Mouse (Mus musculus) CD4-positive helper T cell, adult 2 months (primary cell): ENCODE results near the gene Isy1.
A peak's percentile ranks its signal among the peaks of the same experiment; 100 is the strongest.

Experiments
- DNase-seq: peaks from one replicate; pipeline ENCODE4 v3.0.0-alpha.2; 2012; ENCODE audit warnings: low read depth, missing footprints, low spot score

Gene Isy1

GRCm38 (mm10) chr6:87850155-87850899 lies 11.7 kb upstream of the Isy1 start:
- DNase-seq, result no peak

- peak; percentile 57 for DNase-seq
Measured at GRCm38 (mm10) chr6:87849780-87850154, 11.2 kb upstream of the Isy1 start.

GRCm38 (mm10) chr6:87846813-87847212 lies 8.2 kb upstream of the Isy1 start:
- no peak for DNase-seq

DNA sequence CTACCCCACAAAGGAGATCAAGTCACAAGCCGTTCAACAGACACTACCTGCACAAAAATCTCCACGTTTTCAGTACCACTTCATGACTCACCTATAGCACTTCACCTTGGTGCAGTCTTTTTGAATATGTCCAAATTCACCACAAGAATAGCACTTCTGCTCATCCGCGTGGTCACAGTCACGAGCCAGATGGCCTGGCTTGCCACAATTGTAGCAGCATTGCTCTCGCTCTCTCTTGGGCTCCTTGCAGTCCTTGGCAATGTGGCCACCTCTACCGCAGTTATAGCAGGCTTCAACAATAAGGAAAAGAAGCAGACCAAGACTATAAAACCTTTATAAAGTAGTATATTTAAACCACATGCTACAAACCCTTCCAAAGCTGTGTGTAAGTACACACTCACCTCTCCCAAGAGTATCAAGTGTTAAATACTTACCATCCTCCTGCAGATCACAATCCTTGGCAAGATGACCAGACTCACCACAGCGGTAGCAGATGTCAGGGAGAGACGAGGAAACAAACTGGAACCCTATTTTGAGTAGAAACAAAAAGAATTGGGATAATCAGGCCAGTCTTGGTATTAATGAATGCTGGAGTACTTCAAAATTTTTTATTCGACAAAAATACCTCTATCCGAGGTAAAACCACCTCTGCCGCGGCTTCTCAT lies 6.6 kb upstream of the Isy1 start:
- no peak for DNase-seq

GRCm38 (mm10) chr6:87842254-87842653 lies 3.7 kb upstream of the Isy1 start:
- peak; percentile 56 for DNase-seq

- DNase-seq, result no peak
Measured at GRCm38 (mm10) chr6:87841635-87842034, 3.0 kb upstream of the Isy1 start.

GRCm38 (mm10) chr6:87839797-87840341 lies 1.3 kb upstream of the Isy1 start:
- DNase-seq, result no peak

DNA sequence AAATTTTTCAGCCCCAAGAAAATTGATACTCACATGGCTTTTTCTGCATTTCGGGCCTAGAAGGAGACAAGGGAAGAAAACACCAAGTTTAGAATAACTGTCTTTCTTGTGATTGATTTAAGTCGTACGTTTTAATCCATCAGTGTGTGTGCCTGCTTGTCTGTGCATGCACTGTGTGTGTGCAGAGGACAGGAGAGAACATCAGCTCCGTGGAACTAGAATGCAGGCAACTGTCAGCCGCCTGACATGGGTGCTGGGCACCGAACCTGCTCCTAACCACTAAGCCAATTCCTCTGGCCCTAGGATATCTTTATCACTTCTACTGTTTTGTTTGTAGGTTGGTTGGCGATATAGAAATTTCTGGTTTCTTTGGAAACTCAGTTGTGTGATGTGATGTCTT lies 2.9 kb downstream of the Isy1 start, which contains the start of gene Gm45140:
Gm45140 (minus strand) TSS at position 101 of the 400 bp plus-strand sequence.
- DNase-seq, result no peak

- DNase-seq, result no peak
Measured at GRCm38 (mm10) chr6:87820366-87820765, 18.2 kb downstream of the Isy1 start.

DNA sequence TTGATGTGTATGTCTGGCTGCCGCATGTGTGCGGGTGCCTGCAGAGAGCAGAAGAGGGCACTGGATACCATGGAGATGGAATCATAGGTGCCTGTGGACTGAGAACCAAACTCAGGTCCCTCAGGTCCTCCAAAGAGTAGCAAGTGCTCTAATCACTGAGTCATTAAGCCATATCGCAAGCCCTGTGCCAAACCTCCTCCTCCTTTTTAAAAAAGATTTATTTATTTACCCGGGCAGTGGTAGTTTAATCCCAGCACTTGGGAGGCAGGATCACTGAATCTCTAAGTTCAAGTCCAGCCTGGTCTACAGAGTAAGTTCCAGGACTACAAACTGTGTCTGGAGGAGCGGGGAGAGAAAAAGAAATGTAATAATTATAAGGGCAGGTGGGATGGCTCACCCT lies 24.1 kb downstream of the Isy1 start:
- no peak for DNase-seq

GRCm38 (mm10) chr6:87812656-87813055 lies 25.9 kb downstream of the Isy1 start:
- DNase-seq, result no peak

DNA sequence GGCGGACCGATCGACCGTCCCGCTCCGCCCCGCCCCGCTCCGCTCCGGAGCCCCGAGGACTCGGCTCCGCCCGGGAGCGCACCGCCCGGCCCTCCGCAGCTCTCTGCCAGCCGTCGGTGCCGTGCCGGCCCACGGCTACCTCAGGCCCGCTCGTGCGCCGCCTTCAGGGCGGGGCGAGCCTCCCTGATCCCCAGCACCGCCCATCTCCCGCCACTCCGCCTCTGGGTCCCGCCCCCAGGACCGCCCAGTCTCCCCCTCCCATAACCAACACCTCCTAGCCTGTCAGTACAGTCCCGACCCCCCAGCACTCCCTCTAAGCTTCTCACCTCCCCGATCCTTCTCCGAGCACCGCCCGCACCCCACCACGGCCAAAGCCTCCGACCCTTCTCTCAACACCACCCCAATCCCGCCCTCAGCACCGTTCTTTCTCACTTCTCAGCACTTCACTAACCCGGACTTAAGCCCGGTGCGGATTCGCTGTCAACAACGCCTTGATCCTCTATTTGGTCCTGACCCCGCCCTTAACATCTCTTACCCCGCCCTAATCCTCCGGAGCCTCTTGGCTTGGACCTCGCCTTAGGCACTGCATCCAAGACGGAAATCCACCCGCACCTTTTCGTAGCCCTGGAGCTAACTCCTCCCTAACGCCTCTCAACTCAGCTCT lies 26.8 kb downstream of the Isy1 start, which contains the start of gene Rab43:
Rab43 (minus strand) TSS at position 490 of the 664 bp plus-strand sequence.
- DNase-seq, result peak; percentile 93

DNA sequence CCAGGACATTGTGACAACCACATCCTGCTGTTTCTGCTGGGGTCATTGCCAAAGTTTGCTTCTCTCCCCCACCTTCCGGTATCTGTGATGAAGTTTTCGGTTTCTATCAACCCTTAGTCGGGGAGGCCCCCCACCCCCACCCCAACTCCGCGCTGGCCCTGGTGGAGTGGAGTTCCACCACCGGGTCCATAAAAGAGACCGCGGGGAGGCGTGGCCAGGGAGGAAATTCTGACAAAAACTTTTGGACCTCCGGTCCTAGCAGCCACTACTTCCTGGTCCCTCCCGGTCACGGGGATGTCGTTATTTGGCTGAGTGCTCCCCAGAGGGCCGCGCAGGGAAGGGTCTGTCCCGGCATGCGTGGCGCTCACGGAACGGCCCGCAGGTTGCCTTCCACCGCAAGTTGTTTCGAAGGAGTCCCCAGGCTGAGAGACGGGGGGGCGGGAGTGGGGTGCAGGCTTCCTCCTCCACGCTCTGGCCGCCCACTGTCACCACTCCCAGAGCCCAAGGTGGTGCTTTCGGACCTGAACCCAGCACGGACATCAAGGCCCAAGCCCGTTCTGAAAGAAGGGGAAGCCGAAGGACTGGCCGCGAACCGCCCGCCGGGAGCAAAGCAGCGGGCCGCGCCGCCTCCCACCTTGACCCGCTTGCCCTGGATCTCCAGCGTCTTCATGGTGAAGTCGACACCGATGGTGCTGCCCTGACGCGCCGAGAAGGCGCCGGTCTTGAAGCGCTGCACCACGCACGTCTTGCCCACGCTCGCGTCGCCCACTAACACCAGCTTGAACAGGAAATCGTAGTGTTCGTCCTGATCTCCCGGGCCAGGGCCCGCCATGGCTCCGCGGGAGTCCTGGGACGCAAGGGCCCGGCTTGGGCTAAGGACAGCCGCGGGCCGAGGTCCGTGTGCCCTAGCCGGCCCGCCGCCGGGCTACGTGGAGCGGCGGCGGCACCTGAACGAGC lies 27.6 kb downstream of the Isy1 start:
- peak; percentile 87 for DNase-seq

DNA sequence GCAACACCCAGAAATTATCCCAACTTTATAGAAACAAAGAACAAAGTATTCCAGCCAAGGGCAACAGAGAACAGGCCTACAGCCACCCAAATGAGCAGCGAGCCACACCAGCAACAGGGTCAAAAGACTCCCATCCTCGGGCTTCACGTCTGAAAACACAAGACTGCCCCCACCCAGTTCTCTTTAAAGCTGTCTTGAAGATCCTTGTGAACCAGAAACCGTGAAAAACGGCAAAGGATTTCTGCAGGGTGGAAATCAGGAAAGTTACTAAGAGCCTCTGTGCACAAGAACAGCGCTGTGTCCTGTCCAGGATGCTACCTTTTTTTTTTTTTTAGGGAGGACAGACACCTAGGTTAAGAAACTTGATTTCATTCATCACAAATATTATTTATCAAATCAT lies 28.3 kb downstream of the Isy1 start:
- DNase-seq, result no peak

DNA sequence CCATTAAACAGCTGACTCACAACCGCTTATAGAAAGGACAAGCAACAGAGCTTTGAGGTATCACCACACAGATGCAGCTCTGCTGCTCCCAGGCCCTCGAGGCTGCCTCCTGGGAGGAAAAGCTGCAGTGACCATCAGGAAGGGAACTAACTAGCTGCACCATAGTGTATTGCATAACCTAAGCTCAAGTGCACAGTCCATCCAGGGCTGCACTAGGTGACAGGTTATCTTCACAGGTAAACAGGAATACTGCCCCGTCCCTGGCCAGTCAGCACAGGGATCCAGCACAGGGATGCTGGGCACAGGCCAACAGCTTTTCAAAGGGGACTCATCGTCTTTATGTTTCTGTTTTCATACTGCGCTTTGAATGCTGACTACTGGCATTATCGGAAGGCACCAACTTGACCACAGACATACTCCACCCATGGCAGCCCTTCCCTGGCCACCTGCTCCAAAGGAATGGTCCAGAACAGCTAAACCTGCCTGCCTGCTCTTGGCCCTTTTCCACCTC lies 28.9 kb downstream of the Isy1 start:
- DNase-seq, result no peak

GRCm38 (mm10) chr6:87809144-87809543 lies 29.5 kb downstream of the Isy1 start:
- no peak for DNase-seq

- DNase-seq, result no peak
Measured at GRCm38 (mm10) chr6:87808521-87808920, 30.1 kb downstream of the Isy1 start.

DNA sequence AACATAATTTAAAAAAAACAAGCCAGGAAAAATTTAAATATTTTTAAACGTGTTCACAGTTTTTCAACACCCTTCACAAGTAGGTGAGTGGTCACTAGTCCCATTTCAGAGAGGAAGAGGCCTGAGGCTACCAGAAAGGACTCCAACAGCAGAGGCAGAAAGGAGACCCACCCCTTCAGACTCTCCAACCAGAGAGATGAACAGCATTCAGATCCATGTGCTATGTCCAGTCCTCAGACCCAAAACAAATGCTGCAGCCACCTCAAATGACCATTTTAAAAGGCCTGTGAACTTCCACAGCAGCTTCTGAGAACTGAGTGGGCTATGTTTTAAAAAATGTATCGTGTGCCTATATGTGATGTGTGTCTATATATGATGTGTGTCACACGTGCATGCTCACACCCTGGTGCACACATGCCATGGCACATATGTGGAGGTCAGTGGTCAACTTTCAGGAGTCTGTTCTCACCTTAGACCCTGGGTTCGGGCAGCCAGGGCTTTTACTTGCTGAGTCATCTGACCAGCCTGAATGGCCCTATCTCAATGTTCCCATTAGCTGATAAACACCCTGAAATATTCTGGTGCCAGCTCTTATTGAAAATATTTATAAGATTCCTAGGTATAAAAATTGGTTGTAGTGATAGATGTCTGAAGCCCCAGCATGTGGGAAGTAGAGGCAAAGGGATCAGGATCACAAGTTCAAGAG lies 30.7 kb downstream of the Isy1 start:
- no peak for DNase-seq

GRCm38 (mm10) chr6:87806857-87807256 lies 31.7 kb downstream of the Isy1 start:
- DNase-seq, result no peak

DNA sequence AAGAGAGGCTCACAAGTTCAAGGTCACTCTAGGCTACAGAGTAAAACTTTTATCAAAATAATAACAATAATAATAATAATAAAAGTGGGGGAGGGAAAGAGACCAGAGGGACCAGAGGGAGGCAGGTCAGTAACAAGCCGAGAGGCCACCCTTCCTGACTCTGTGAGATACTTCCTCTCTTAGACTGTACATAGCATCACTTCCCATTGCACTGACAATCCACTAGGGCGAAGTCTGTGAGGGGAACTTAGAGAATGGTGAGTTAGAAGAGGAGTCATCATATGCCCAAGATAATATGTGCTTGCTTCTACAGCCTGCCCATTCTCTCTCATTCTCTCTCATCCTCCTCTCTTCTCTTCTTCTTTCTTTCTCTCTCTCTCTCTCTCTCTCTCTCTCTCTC lies 32.6 kb downstream of the Isy1 start:
- peak; percentile 22 for DNase-seq
